Mouse (Mus musculus) c-Kit-positive CD71-negative TER-119-negative erythroid progenitor cells, embryonic 14.5 days (primary cell): Measurements from ENCODE around the gene Adcy5.
A peak's percentile ranks its signal among the peaks of the same experiment; 100 is the strongest.

Experiments used
- DNase-seq: peaks from one replicate; pipeline ENCODE4 v3.0.0-alpha.2; 2013; ENCODE audit warnings: low read depth

Adcy5 gene

GRCm38 (mm10) chr16:35270353-35270934 lies 115.8 kb downstream of the Adcy5 start:
- peak; percentile 76 for DNase-seq

- no peak for DNase-seq
Measured at GRCm38 (mm10) chr16:35270945-35271344, 116.3 kb downstream of the Adcy5 start.

GRCm38 (mm10) chr16:35271572-35271971 lies 116.9 kb downstream of the Adcy5 start:
- DNase-seq: no peak

GRCm38 (mm10) chr16:35272417-35272816 lies 117.7 kb downstream of the Adcy5 start:
- no peak for DNase-seq

- no peak for DNase-seq
Measured at GRCm38 (mm10) chr16:35278166-35278565, 123.5 kb downstream of the Adcy5 start.

- no peak for DNase-seq
Measured at GRCm38 (mm10) chr16:35282456-35282855, 127.8 kb downstream of the Adcy5 start.

GRCm38 (mm10) chr16:35285821-35286220 lies 131.1 kb downstream of the Adcy5 start:
- DNase-seq: no peak

- DNase-seq: no peak
Measured at GRCm38 (mm10) chr16:35287244-35287643, 132.6 kb downstream of the Adcy5 start.

GRCm38 (mm10) chr16:35297786-35298185 lies 143.1 kb downstream of the Adcy5 start:
- no peak for DNase-seq

GRCm38 (mm10) chr16:35300156-35300555 lies 145.5 kb downstream of the Adcy5 start:
- DNase-seq: no peak

- peak; percentile 31 for DNase-seq
Measured at GRCm38 (mm10) chr16:35302441-35303280, 148.0 kb downstream of the Adcy5 start.

- DNase-seq: no peak
Measured at GRCm38 (mm10) chr16:35303721-35304120, 149.0 kb downstream of the Adcy5 start.

GRCm38 (mm10) chr16:35304416-35304815 lies 149.7 kb downstream of the Adcy5 start:
- DNase-seq: no peak

- no peak for DNase-seq
Measured at GRCm38 (mm10) chr16:35305226-35305625, 150.5 kb downstream of the Adcy5 start.

GRCm38 (mm10) chr16:35306631-35307030 lies 152.0 kb downstream of the Adcy5 start:
- DNase-seq: no peak

- no peak for DNase-seq
Measured at GRCm38 (mm10) chr16:35307331-35307730, 152.7 kb downstream of the Adcy5 start.

- DNase-seq: no peak
Measured at GRCm38 (mm10) chr16:35308016-35308415, 153.3 kb downstream of the Adcy5 start.

GRCm38 (mm10) chr16:35308486-35309143 lies 153.9 kb downstream of the Adcy5 start:
- no peak for DNase-seq

- no peak for DNase-seq
Measured at GRCm38 (mm10) chr16:35309634-35310033, 155.0 kb downstream of the Adcy5 start.

GRCm38 (mm10) chr16:35310551-35311110 lies 156.0 kb downstream of the Adcy5 start:
- DNase-seq: no peak

- DNase-seq: no peak
Measured at GRCm38 (mm10) chr16:35311586-35311985, 156.9 kb downstream of the Adcy5 start.

- no peak for DNase-seq
Measured at GRCm38 (mm10) chr16:35315496-35315895, 160.8 kb downstream of the Adcy5 start.

- no peak for DNase-seq
Measured at GRCm38 (mm10) chr16:35316856-35317264, 162.2 kb downstream of the Adcy5 start.
